Mouse (Mus musculus): ENCODE measurements around the gene Eif1.

DNA sequence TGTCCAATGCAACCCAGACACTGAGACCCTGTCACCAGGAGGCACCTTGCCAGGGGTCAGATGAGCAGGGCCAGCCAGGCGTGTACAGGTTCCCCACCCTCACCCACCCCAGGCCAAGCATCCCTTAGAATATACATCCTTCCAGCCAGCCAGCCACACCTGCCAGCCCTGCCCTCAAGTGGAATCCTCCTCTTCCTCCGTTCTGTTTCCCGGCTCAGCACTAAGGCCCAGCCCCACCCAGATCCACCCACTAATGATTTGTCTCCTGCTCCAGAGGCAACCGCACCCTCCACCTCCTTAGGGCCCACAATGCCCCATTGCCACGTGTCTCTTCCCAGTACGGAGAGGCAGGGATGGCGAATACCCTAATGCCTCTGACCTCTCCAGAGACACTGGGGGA lies 45.0 kb upstream of the Eif1 start:
- no peak for TF ChIP-seq CTCF (IDR thresholded peaks at IDR 0.05; ENCODE audit: insufficient read depth, low read length)
- TF ChIP-seq POLR2A (IDR thresholded peaks at IDR 0.05; ENCODE audit: borderline replicate concordance, extremely low read depth, low read depth, low read length), result no peak

Data from lung, adult 2 months (tissue).